Mouse (Mus musculus): ENCODE data around the gene Tmem179b.

DNA sequence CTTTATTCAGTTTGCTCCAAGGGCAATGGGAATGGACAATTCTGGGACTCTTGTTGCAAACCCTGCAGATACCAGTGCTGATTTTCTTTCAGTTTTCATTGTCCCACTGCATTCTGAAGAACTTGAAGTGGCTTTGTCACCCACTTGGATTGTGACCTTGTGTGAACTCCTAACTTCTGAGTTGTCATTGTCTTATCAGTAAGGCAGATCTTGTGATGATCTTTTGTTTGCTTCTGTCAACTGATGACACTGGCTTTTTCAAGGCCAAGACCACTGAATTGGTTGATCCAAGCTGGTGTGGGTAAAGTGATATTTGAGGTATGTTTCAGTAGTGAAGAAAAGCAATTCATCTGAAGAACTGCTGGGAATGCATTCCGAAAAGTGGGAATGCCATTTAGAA lies 28.9 kb downstream of the Tmem179b start:
- no peak for TF ChIP-seq POLR2A (IDR thresholded peaks at IDR 0.05; ENCODE audit: control insufficient read depth, low read depth, low read length)
- TF ChIP-seq CTCF (IDR thresholded peaks at IDR 0.05; ENCODE audit: control insufficient read depth, insufficient read depth, insufficient replicate concordance, low read depth, low read length), result no peak

Data from testis, adult 2 months (tissue).